Mouse (Mus musculus) kidney, adult 2 months (tissue): ENCODE measurements around the gene Snx6. TPM values are rescaled to one million over a fixed set of nuclear protein-coding genes. Genes with fewer than 3 reads are reported as not detected.

Experiments
- DNase-seq: peaks from one replicate; pipeline ENCODE4 v3.0.0; 2021
- H3K27ac ChIP-seq: fragments of 200-500 bp; 2 replicates; pipeline ENCODE4 v1.5.1; 2012; ENCODE audit warnings: low read depth, low read length, control low read depth, inconsistent platforms; ENCODE audit not compliant: insufficient read depth
- H3K27me3 ChIP-seq: fragments of 200-500 bp; replicated peaks from 2 replicates; pipeline ENCODE4 v1.6.1; 2012; ENCODE audit warnings: mild to moderate bottlenecking, moderate library complexity, low read length, inconsistent platforms; ENCODE audit not compliant: control insufficient read depth, insufficient read depth
- H3K36me3 ChIP-seq: fragments of 200-500 bp; 2 replicates; pipeline ENCODE4 v1.6.1; 2012; ENCODE audit warnings: mild to moderate bottlenecking, moderate library complexity, low read length, inconsistent platforms; ENCODE audit not compliant: control insufficient read depth, insufficient read depth
- H3K4me1 ChIP-seq: fragments of 200-500 bp; 2 replicates; pipeline ENCODE4 v1.6.1; 2011; ENCODE audit warnings: low read length; ENCODE audit not compliant: control insufficient read depth, insufficient read depth
- H3K4me3 ChIP-seq: fragments of 200-500 bp; 2 replicates; pipeline ENCODE4 v1.5.1; 2011; ENCODE audit warnings: mild to moderate bottlenecking, low read depth, low read length, control low read depth; ENCODE audit not compliant: insufficient read depth
- CTCF ChIP-seq: fragments of 200-500 bp; conservative IDR thresholded peaks from 2 replicates; pipeline ENCODE4 v1.5.1; 2011; ENCODE audit warnings: low read depth, mild to moderate bottlenecking, control low read depth, low read length, moderate library complexity, mixed read lengths; ENCODE audit not compliant: insufficient read depth, insufficient read length
- POLR2A ChIP-seq: fragments of 200-500 bp; IDR thresholded peaks from one replicate; pipeline ENCODE4 v1.6.1; 2011; ENCODE audit warnings: low read depth, low read length, control low read depth
- WGBS: fragments of 180-500 bp; shearing (Covaris S2); methylation state at CpG from one replicate; pipeline ENCODE4 v1.1.7; 2018; 5-methylcytosine and 5-hydroxymethylcytosine counted together
- polyA plus RNA-seq: library from polyadenylated mRNA; depleted of rRNA; stranded (reverse); fragments of >200 nt; gene quantifications from 2 replicates; pipeline ENCODE4 v1.2.3, GENCODE M21; 2012

The Snx6 gene
- polyA plus RNA-seq, 1 experiment = 45.2 TPM

DNA sequence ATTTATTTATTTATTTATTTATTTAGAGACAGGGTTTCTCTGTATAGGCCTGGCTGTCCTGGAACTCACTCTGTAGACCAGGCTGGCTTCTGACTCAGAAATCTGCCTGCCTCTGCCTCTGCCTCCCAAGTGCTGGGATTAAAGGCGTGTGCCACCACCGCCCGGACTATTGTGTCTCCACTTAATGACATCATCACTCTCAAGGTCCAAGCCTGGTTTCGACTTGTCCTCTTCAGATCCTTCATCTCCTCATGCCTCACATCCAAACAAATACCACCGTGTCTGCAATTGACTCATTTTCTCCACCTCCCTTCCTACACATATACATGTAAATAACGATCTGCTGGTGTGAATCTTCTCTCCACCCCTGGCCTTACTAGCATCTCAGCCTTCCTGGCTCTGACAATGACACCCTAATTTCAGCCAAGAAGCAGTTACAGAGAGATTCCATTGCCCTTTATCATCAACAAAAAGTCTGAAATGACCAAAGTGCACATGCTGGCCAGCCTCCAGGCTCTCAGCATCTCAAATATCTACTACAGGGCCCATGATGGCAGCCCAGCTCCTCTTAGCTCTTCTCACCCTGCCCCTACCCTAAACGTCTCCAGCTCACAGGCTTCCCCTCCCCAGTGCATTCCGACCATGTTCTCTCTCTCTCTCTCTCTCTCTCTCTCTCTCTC lies 1.2 kb upstream of the Snx6 start:
- Histone ChIP-seq H3K27me3 (no peaks in the 10 kb centered on the region), H3K4me1 (peaks cover 12% of the 10 kb centered on the region), H3K27ac (no peak overlapping the region), H3K36me3 (no peaks in the 10 kb centered on the region), H3K4me3 (no peak overlapping the region)
- no peak for DNase-seq
- WGBS = 84% methylated on average over 8 of the region's 8 CpGs
- TF ChIP-seq CTCF (no peak), POLR2A (no peak)

GRCm38 (mm10) chr12:54794392-54794791 lies 1.1 kb downstream of the Snx6 start:
- H3K27ac ChIP-seq = no peak overlapping the region
- 21% methylated on average over 3 of the region's 3 CpGs for WGBS
- TF ChIP-seq CTCF = no peak
- no peak for TF ChIP-seq POLR2A

GRCm38 (mm10) chr12:54791465-54791864 lies 4.0 kb downstream of the Snx6 start:
- TF ChIP-seq CTCF (no peak), POLR2A (no peak)
- Histone ChIP-seq H3K27me3 (no peaks in the 10 kb centered on the region), H3K36me3 (no peaks in the 10 kb centered on the region), H3K27ac (peak overlapping the region; percentile 15; the same call in 1 of the 2 replicates), H3K4me1 (peaks cover 34% of the 10 kb centered on the region), H3K4me3 (no peak overlapping the region)
- WGBS = 50% methylated on average over 8 of the region's 8 CpGs
- DNase-seq = peak; percentile 54

More at GRCm38 (mm10) chr12:54794392-54794791, 1.1 kb downstream of the Snx6 start:
- Histone ChIP-seq H3K27me3 (no peaks in the 10 kb centered on the region), H3K4me3 (peak overlapping the region; percentile 41; the same call in 1 of the 2 replicates), H3K4me1 (peaks cover 27% of the 10 kb centered on the region), H3K36me3 (no peaks in the 10 kb centered on the region)
- peak; percentile 46 for DNase-seq

DNA sequence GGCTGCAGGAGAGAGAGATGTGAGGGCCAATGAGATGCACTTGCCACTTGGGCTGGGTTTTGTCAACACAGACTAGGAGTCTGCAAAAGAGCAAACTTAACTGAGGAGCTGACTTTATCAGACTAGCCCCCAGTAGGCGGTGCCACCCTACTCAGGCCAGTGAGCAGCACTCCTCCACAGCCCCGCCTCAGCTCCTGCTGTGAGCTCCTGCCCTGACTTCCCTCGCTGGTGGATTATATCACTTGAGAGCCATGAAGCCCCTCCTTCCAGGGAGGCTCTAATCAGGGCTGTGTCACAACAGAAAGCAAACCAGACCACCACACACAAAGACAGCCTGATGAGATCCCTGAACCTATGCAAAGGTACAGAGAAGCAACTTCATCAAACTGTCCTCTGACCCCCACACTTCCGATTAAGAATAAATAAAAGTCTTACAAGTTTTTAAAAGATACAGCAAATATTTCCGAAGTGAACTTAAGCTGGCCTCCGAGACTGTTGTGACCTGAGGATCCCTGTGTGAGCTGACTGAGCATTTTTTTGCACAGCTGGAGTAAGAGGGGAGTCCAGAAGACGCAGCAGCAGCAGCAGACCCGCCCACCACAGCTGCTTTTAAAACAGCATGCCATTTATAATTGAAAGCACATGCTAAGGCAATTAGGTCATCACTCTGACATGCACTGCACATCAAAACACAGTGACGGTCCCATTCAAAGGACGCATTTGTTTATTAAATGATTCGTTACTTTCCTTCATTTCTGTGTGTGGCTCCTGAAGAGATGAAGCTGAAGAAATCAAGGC lies 6.0 kb downstream of the Snx6 start:
- 29% methylated on average over 11 of the region's 11 CpGs for WGBS
- peak overlapping the region; percentile 56 for H3K27ac ChIP-seq
- H3K27me3 ChIP-seq = no peaks in the 10 kb centered on the region
- H3K4me1 ChIP-seq = peaks cover 34% of the 10 kb centered on the region
- no peaks in the 10 kb centered on the region for H3K36me3 ChIP-seq
- TF ChIP-seq CTCF = no peak
- no peak for TF ChIP-seq POLR2A
- peak; percentile 71 for DNase-seq
- H3K4me3 ChIP-seq = no peak overlapping the region

DNA sequence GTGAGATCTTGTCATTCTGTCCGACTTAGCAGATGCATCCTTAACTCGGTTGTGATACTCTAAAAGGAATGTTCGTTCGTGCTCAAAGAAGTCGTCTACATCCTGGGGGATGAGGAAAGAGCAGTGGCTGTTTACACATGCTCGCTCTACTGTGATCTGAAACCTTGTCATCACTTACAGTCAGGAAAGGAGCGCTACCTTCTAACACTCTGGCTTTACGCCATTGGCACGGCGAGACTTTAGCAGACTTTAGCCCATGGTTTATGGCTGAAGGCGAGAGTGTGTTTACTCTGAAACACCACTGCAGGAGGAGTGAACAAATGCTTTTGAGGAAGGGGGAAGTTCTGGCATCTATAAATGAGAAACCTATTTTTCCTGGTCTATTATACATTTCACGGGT lies 31.9 kb downstream of the Snx6 start:
- Histone ChIP-seq H3K4me3 (no peak overlapping the region), H3K4me1 (no peaks in the 10 kb centered on the region), H3K36me3 (peaks cover 19% of the 10 kb centered on the region), H3K27ac (no peak overlapping the region), H3K27me3 (no peaks in the 10 kb centered on the region)
- peak; percentile 10 for DNase-seq
- 66% methylated on average over 12 of the region's 12 CpGs for WGBS
- TF ChIP-seq POLR2A (no peak), CTCF (no peak)

GRCm38 (mm10) chr12:54760676-54761075 lies 34.8 kb downstream of the Snx6 start:
- Histone ChIP-seq H3K4me1 (no peaks in the 10 kb centered on the region), H3K4me3 (no peak overlapping the region), H3K27me3 (no peaks in the 10 kb centered on the region), H3K27ac (no peak overlapping the region), H3K36me3 (peaks cover 24% of the 10 kb centered on the region)
- WGBS = 98% methylated on average over 1 of the region's 1 CpGs
- DNase-seq = no peak
- no peak for TF ChIP-seq CTCF
- TF ChIP-seq POLR2A = no peak

GRCm38 (mm10) chr12:54758846-54759245 lies 36.7 kb downstream of the Snx6 start:
- Histone ChIP-seq H3K27ac (no peak overlapping the region), H3K4me3 (no peak overlapping the region), H3K36me3 (peaks cover 25% of the 10 kb centered on the region), H3K4me1 (no peaks in the 10 kb centered on the region), H3K27me3 (no peaks in the 10 kb centered on the region)
- 96% methylated on average over 2 of the region's 2 CpGs for WGBS
- DNase-seq = no peak
- no peak for TF ChIP-seq CTCF
- TF ChIP-seq POLR2A = no peak
